Mouse (Mus musculus) myocyte (in vitro differentiated cells): ENCODE data around the gene B3galt5.

ENCODE experiments used
- POLR2A ChIP-seq: IDR thresholded peaks from one replicate; pipeline ENCODE4 v1.6.1; 2011; ENCODE audit warnings: low read depth, mild to moderate bottlenecking, control low read depth, moderate library complexity; ENCODE audit not compliant: insufficient read length
- REST ChIP-seq: IDR thresholded peaks from one replicate; pipeline ENCODE4 v1.6.1; 2011; ENCODE audit warnings: mild to moderate bottlenecking, control low read depth, moderate library complexity; ENCODE audit not compliant: insufficient read depth, insufficient read length

DNA sequence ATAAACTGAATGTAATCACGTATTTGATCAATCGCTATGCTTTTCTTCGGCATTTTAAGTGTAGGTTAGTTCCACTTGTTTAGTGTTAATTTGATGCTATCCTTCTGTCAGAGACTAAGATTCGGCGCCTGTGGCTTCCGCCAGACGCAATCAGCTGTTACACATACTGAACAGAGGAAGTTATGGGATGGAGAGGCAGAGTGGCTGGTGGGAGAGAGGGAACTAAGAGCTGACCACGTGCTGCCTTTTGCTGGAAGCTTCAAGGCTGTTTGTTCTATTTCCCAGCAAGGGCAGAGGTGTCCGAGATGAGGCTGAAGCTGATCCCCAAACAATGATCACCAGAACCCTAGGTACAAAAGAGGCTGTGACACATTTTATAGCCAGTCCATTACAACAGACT lies 56.3 kb downstream of the B3galt5 start:
- no peak for TF ChIP-seq POLR2A
- TF ChIP-seq REST: no peak
